Mouse (Mus musculus) embryonic facial prominence, embryonic 11.5 days (tissue): Measurements from ENCODE around the gene Fam222b. TPM values are rescaled to one million over a fixed set of nuclear protein-coding genes. Genes with fewer than 3 reads are reported as not detected.

Experiments used
- ATAC-seq: fragments of 200-750 bp; cut with Nextera tagmentation; replicated peaks from 2 replicates; pipeline ENCODE4 v1.8.0; 2017; ENCODE audit warnings: low read depth; ENCODE audit not compliant: insufficient number of reproducible peaks, low FRiP score, low TSS enrichment
- DNase-seq: peaks from one replicate; pipeline ENCODE4 v3.0.0-alpha.2; 2015; ENCODE audit warnings: low spot score
- H3K27ac ChIP-seq: fragments of 300-500 bp; sonication (generic); replicated peaks from 2 replicates; pipeline ENCODE4 v1.5.1; 2014; ENCODE audit warnings: mild to moderate bottlenecking, low read depth, low read length, control low read depth
- H3K27me3 ChIP-seq: fragments of 300-500 bp; sonication (generic); 2 replicates; pipeline ENCODE4 v1.6.1; 2014; ENCODE audit warnings: mild to moderate bottlenecking, low read length, moderate library complexity, mixed read lengths; ENCODE audit not compliant: control insufficient read depth, insufficient read depth
- H3K36me3 ChIP-seq: fragments of 300-500 bp; sonication (generic); replicated peaks from 2 replicates; pipeline ENCODE4 v1.6.1; 2014; ENCODE audit warnings: low read depth, mild to moderate bottlenecking, low read length, moderate library complexity, mixed read lengths; ENCODE audit not compliant: control insufficient read depth, insufficient read depth
- H3K4me1 ChIP-seq: fragments of 300-500 bp; sonication (generic); 2 replicates; pipeline ENCODE4 v1.6.1; 2014; ENCODE audit warnings: low read length, mixed read lengths; ENCODE audit not compliant: control insufficient read depth, insufficient read depth
- H3K4me2 ChIP-seq: fragments of 300-500 bp; sonication (generic); 2 replicates; pipeline ENCODE4 v1.6.1; 2014; ENCODE audit warnings: low read depth, mild to moderate bottlenecking, control low read depth, low read length, moderate library complexity
- H3K4me3 ChIP-seq: fragments of 300-500 bp; sonication (generic); 2 replicates; pipeline ENCODE4 v1.5.1; 2014; ENCODE audit warnings: low read depth, low read length, control low read depth
- H3K9ac ChIP-seq: fragments of 300-500 bp; sonication (generic); replicated peaks from 2 replicates; pipeline ENCODE4 v1.6.1; 2014; ENCODE audit warnings: mild to moderate bottlenecking, control low read depth, low read length
- H3K9me3 ChIP-seq: fragments of 300-500 bp; sonication (generic); replicated peaks from 2 replicates; pipeline ENCODE4 v1.6.1; 2016; ENCODE audit warnings: mild to moderate bottlenecking, low read length, inconsistent platforms, mixed read lengths; ENCODE audit not compliant: control insufficient read depth
- WGBS: fragments of 180-500 bp; shearing (Covaris S2); extraction: QIAGEN DNeasy Blood & Tissue Kit; methylation state at CpG from one replicate; pipeline ENCODE4 v1.1.7; 2014; 5-methylcytosine and 5-hydroxymethylcytosine counted together
- polyA plus RNA-seq: library from polyadenylated mRNA; unstranded; fragments of >200 nt; fragmentation: Nextera tagmentation; extraction: Ambion mirVana; gene quantifications from 2 replicates; pipeline ENCODE4 v1.2.1, GENCODE M21; 2014

Gene Fam222b
- polyA plus RNA-seq, 1 experiment from 2014 or later, result 19.0 TPM

DNA sequence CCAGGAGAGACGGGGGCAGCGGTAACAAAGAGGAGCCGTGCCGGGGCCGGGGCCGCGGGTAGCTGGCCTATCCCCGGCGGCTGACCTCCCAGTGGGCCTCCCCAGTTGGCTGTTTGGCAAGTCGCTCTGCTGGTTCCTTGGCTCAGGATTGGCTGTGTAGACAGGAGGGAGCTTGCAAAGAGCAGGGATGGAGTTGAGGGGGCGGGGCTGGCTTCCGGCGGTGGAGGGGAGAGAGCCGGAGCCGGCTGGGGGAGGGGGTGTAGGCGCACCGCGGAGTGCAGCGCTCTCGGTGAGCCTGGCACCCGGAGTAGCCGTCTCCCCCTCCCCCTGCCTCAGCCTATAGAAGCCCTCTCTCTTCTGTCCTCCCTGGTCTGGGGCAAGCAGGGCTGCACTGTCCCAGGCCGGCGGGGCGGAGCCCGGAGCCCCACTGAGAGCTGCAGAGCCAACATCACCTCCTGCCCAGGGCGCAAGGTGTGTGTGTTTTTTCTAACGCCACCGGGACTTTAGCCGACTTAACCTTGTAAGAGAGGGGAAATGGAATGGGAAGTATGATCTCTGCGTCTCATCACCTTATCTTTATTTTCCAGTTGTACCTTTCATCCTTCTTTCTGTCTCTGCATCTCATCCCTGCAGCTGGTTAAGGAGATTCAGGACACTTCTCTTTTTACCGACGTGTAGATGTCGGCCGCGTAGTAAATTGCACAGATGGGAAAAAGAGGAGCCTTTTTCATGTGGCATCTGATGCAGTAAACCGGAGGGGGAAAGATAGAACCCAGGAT, 21.1 kb downstream of the Fam222b start:
- Histone ChIP-seq H3K27ac (peak overlapping the region; percentile 86), H3K27me3 (no peaks in the 10 kb centered on the region), H3K36me3 (no peaks in the 10 kb centered on the region), H3K4me1 (peaks cover 2% of the 10 kb centered on the region; the same call in 1 of the 2 replicates), H3K9ac (peak overlapping the region; percentile 78), H3K4me2 (peak overlapping the region; percentile 68), H3K9me3 (no peaks in the 10 kb centered on the region), H3K4me3 (peak overlapping the region; percentile 59)
- ATAC-seq (peak; percentile 100), DNase-seq (peak; percentile 98)
- WGBS, result 1% methylated on average over 32 of the region's 37 CpGs

DNA sequence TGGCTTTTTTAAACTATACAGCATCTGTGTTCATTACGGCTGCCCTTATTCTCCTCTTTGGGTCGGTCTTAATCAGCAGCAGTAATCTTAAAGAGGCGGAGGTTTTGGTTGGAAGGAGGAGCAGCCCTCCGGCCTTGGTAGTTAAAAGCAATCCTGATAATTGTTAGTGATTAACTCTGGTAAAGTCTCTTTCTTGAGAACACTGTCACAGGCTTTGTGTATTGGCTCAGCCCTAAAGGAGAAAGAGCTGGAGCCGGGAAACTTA, 21.6 kb downstream of the Fam222b start:
- Histone ChIP-seq H3K9me3 (no peaks in the 10 kb centered on the region), H3K4me3 (peak overlapping the region; percentile 59), H3K27ac (no peak overlapping the region; the same call in 1 of the 2 replicates), H3K36me3 (no peaks in the 10 kb centered on the region), H3K9ac (peak overlapping the region; percentile 78), H3K4me2 (peak overlapping the region; percentile 45), H3K4me1 (peaks cover 2% of the 10 kb centered on the region; the same call in 1 of the 2 replicates), H3K27me3 (no peaks in the 10 kb centered on the region)
- DNase-seq (peak; percentile 12), ATAC-seq (no peak)
- 13% methylated on average over 5 of the region's 5 CpGs for WGBS

- Histone ChIP-seq H3K4me1 (peaks cover 2% of the 10 kb centered on the region; the same call in 1 of the 2 replicates), H3K27me3 (no peaks in the 10 kb centered on the region), H3K9ac (no peak overlapping the region), H3K36me3 (no peaks in the 10 kb centered on the region), H3K27ac (no peak overlapping the region), H3K4me3 (no peak overlapping the region), H3K4me2 (no peak overlapping the region), H3K9me3 (no peaks in the 10 kb centered on the region)
- ATAC-seq (no peak), DNase-seq (no peak)
Observed at GRCm38 (mm10) chr11:78118467-78118866, 24.0 kb downstream of the Fam222b start.

GRCm38 (mm10) chr11:78119898-78120297, 25.4 kb downstream of the Fam222b start:
- H3K4me2 ChIP-seq, result no peak overlapping the region
- H3K27ac ChIP-seq, result no peak overlapping the region
- no peaks in the 10 kb centered on the region for H3K27me3 ChIP-seq
- no peak overlapping the region for H3K4me3 ChIP-seq
- no peak overlapping the region for H3K9ac ChIP-seq
- H3K36me3 ChIP-seq, result no peaks in the 10 kb centered on the region
- no peaks in the 10 kb centered on the region for H3K4me1 ChIP-seq
- DNase-seq, result no peak
- no peaks in the 10 kb centered on the region for H3K9me3 ChIP-seq
- WGBS, result 82% methylated on average over 8 of the region's 8 CpGs
- ATAC-seq, result no peak

DNA sequence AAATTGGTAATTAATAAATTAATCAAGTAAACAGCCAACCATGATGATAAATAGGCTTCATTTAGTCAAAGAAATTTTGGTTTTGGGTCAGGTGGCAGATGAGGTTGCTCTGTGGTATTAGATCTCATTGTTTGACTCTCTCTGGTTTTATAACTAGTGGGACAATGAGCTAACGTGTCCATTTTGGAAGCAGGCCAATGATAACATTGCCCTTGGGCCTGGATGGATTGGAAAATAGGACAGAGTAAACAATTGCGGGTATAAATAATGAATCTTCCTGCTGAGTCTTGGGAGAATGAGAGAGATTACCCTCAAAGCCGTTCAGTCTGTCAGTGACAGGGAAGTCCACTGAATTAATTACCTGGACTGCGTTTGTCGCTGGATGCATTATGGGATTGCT, 26.7 kb downstream of the Fam222b start:
- ATAC-seq (no peak), DNase-seq (no peak)
- 79% methylated on average over 5 of the region's 5 CpGs for WGBS
- H3K9ac ChIP-seq, result no peak overlapping the region
- no peak overlapping the region for H3K4me2 ChIP-seq
- no peak overlapping the region for H3K4me3 ChIP-seq
- no peaks in the 10 kb centered on the region for H3K9me3 ChIP-seq
- H3K27me3 ChIP-seq, result no peaks in the 10 kb centered on the region
- H3K36me3 ChIP-seq, result no peaks in the 10 kb centered on the region
- H3K27ac ChIP-seq, result no peak overlapping the region
- H3K4me1 ChIP-seq, result no peaks in the 10 kb centered on the region

- Histone ChIP-seq H3K9me3 (no peaks in the 10 kb centered on the region), H3K4me3 (no peak overlapping the region), H3K9ac (no peak overlapping the region), H3K27ac (no peak overlapping the region), H3K36me3 (no peaks in the 10 kb centered on the region), H3K27me3 (no peaks in the 10 kb centered on the region), H3K4me1 (no peaks in the 10 kb centered on the region), H3K4me2 (no peak overlapping the region)
- DNase-seq (no peak), ATAC-seq (no peak)
- 94% methylated on average over 4 of the region's 4 CpGs for WGBS
Observed at GRCm38 (mm10) chr11:78122815-78123214, 28.4 kb downstream of the Fam222b start.

DNA sequence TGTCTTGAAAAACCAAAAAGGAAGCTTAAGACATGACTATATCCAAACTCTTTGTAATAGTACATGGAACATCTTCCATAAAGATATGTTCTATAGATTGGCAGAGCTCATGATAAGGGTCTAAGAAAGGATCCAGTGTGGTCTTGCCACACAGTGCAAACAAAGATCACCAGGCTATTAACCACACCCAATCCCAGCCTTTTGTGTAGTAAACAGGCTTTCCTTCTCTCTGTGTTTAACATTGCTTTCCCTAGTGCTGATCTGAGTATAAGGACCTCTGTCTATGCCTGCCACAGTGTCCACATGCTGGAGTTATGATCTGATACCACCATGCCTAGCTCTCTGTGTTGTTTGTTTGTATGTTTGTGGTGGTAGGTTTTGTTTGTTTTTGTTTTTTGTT, 29.3 kb downstream of the Fam222b start:
- no peak overlapping the region for H3K4me2 ChIP-seq
- ATAC-seq, result no peak
- no peak for DNase-seq

GRCm38 (mm10) chr11:78125691-78126090, 31.2 kb downstream of the Fam222b start:
- Histone ChIP-seq H3K4me1 (no peaks in the 10 kb centered on the region), H3K4me3 (no peak overlapping the region), H3K9me3 (no peaks in the 10 kb centered on the region), H3K9ac (no peak overlapping the region), H3K27ac (no peak overlapping the region), H3K4me2 (no peak overlapping the region), H3K36me3 (no peaks in the 10 kb centered on the region), H3K27me3 (no peaks in the 10 kb centered on the region)
- DNase-seq (no peak), ATAC-seq (no peak)
- 82% methylated on average over 6 of the region's 6 CpGs for WGBS

More for the DNA sequence above, 29.3 kb downstream of the Fam222b start:
- Histone ChIP-seq H3K9me3 (no peaks in the 10 kb centered on the region), H3K4me1 (no peaks in the 10 kb centered on the region), H3K4me3 (no peak overlapping the region), H3K27ac (no peak overlapping the region), H3K9ac (no peak overlapping the region), H3K36me3 (no peaks in the 10 kb centered on the region), H3K27me3 (no peaks in the 10 kb centered on the region)
